Comparison of ENCODE assay signal across 8 mouse cellular contexts in the genomic region with DNA sequence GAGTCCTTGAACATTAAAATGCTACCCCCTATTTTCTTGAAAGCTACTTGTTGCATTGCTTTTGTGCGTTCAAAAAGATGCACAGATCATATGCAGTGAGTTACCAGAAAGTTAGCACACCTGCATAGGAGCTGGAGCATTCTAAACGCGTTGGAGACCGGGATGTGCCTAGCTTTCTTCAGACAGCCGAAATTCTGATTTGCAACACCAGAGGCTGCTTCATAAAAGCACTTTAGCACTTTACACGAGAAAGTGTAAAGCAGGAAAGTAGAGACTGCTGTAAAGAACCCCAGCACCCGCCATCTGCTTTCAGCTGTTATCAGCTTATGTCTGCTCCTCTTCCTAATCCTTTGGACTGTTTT. TPM values are rescaled to one million over a fixed set of nuclear protein-coding genes. Genes with fewer than 3 reads are reported as not detected.
DNase-seq lines count a peak whose midpoint lies in the region; ATAC-seq and TF ChIP-seq lines count a peak whose summit lies in the region.

No protein-coding gene starts in this region.

- peak overlapping the region; percentile 48 for H3K4me3 ChIP-seq in heart, embryonic 15.5 days
- peak overlapping the region; percentile 43 for H3K4me3 ChIP-seq in hindbrain, embryonic 12.5 days
- H3K4me3 ChIP-seq in midbrain, embryonic 10.5 days, result peak overlapping the region; percentile 59

- H3K27ac ChIP-seq in heart, embryonic 15.5 days, result peak overlapping the region; percentile 67
- peak overlapping the region; percentile 73 for H3K27ac ChIP-seq in hindbrain, embryonic 12.5 days
- peak overlapping the region; percentile 91 for H3K27ac ChIP-seq in midbrain, embryonic 10.5 days (replicated peaks)

- H3K9me3 ChIP-seq in heart, embryonic 15.5 days (replicated peaks), result no peaks in the 10 kb centered on the region
- no peaks in the 10 kb centered on the region for H3K9me3 ChIP-seq in hindbrain, embryonic 12.5 days (replicated peaks)
- no peaks in the 10 kb centered on the region for H3K9me3 ChIP-seq in midbrain, embryonic 10.5 days (replicated peaks)

- in situ Hi-C loops in Patski (cut with MboI; ENCODE audit: low pct_unique_long_range_greater_than_20kb), result loop anchor here (25.0 kb wide), 1 partner anchor 609 kb away; no protein-coding TSS in a partner anchor

- ATAC-seq in heart, embryonic 15.5 days (replicated peaks; ENCODE audit: insufficient number of reproducible peaks, insufficient read depth, low FRiP score, low read depth), result no peak
- peak; percentile 13 for ATAC-seq in Patski
- ATAC-seq in hindbrain, embryonic 12.5 days (ENCODE audit: low FRiP score), result peak; percentile 18; the same call in 1 of the 2 replicates

- H3K9ac ChIP-seq in heart, embryonic 15.5 days, result peak overlapping the region; percentile 42
- peak overlapping the region; percentile 50 for H3K9ac ChIP-seq in hindbrain, embryonic 12.5 days

- POLR2A ChIA-PET in Patski (lab: Charles Lee), result no interaction called here

- H3K4me1 ChIP-seq in heart, embryonic 15.5 days (replicated peaks), result no peaks in the 10 kb centered on the region
- 0 out of 2 replicates have a peak, but pooled peaks cover 3% of the 10 kb centered on the region for H3K4me1 ChIP-seq in hindbrain, embryonic 12.5 days
- peaks cover 8% of the 10 kb centered on the region for H3K4me1 ChIP-seq in midbrain, embryonic 10.5 days

- intact Hi-C loops in heart, postnatal 36 days (cut with DNase I), result loop anchor here (2.0 to 10.0 kb wide), 4 partner anchors 483 to 1301 kb away; a partner anchor contains a TSS

- WGBS in heart, embryonic 15.5 days, result 8% methylated on average over 7 of the region's 7 CpGs
- 17% methylated on average over 7 of the region's 7 CpGs for WGBS in hindbrain, embryonic 12.5 days
- WGBS in midbrain, embryonic 10.5 days, result 28% methylated on average over 7 of the region's 7 CpGs

- no peaks in the 10 kb centered on the region for H3K27me3 ChIP-seq in heart, embryonic 15.5 days
- no peaks in the 10 kb centered on the region for H3K27me3 ChIP-seq in Patski
- H3K27me3 ChIP-seq in hindbrain, embryonic 12.5 days, result no peaks in the 10 kb centered on the region
- no peaks in the 10 kb centered on the region for H3K27me3 ChIP-seq in midbrain, embryonic 10.5 days (ENCODE audit: low read depth, poor library complexity, severe bottlenecking)

- peak overlapping the region; percentile 61 for H3K4me2 ChIP-seq in heart, embryonic 15.5 days
- peak overlapping the region; percentile 68 for H3K4me2 ChIP-seq in hindbrain, embryonic 12.5 days (replicated peaks)

- DNase-seq in heart, postnatal 36 days, result no peak
- DNase-seq in Patski (ENCODE audit: low read depth, low spot score), result no peak
- DNase-seq in midbrain, embryonic 10.5 days (ENCODE audit: low spot score), result no peak
- no peak for DNase-seq in left cerebral cortex, adult 8-10 months (ENCODE audit: low spot score in 2 of 2)
- no peak for DNase-seq in spleen, adult 18-20 months
- DNase-seq in cerebellum, postnatal 14 days, result no peak

- H3K36me3 ChIP-seq in heart, embryonic 15.5 days, result peaks cover 17% of the 10 kb centered on the region
- H3K36me3 ChIP-seq in hindbrain, embryonic 12.5 days, result peaks cover 16% of the 10 kb centered on the region
- H3K36me3 ChIP-seq in midbrain, embryonic 10.5 days, result peaks cover 47% of the 10 kb centered on the region

- CTCF ChIA-PET in Patski (lab: Charles Lee), result interaction anchor here (0.9 to 3.5 kb wide), 10 partner anchors 9 to 502 kb away, joined by 3 to 43 read pairs (median 4); no protein-coding TSS in a partner anchor

- TF ChIP-seq CTCF in Patski (IDR thresholded peaks at IDR 0.05), result no peak

RNA-seq across cellular contexts. Expression of a gene that starts 8.9 kb away (rescaled TPM):
- 77.5 and 78.5 TPM in 2 replicates for polyA plus RNA-seq in heart, embryonic 15.5 days (2015; fragmentation: Nextera tagmentation; extraction: Ambion mirVana)
- 10 to 100 TPM; 48.2 to 48.8 TPM for total RNA-seq in heart, postnatal 36 days (2021)
- polyA plus RNA-seq in Patski (2021), result 37.7 TPM
- 45.9 and 46.8 TPM in 2 replicates for polyA plus RNA-seq in hindbrain, embryonic 12.5 days (2016; fragmentation: Nextera tagmentation; extraction: Ambion mirVana)
- 73.9 and 79.9 TPM in 2 replicates for polyA plus RNA-seq in midbrain, embryonic 10.5 days (2016; fragmentation: Nextera tagmentation; extraction: Ambion mirVana)
- 10 to 100 TPM; 24.1 to 27.3 (median 26.1) TPM for total RNA-seq in left cerebral cortex, adult 8-10 months (2022)

RNA-seq across cellular contexts. Expression of a gene that starts 9.0 kb away (rescaled TPM):
- polyA plus RNA-seq in heart, embryonic 15.5 days (2015; fragmentation: Nextera tagmentation; extraction: Ambion mirVana), result 63.9 and 71.8 TPM in 2 replicates
- total RNA-seq in heart, postnatal 36 days (2021), result 10 to 100 TPM; 47.0 to 49.2 TPM
- polyA plus RNA-seq in Patski (2021), result 37.3 TPM
- 45.3 and 46.2 TPM in 2 replicates for polyA plus RNA-seq in hindbrain, embryonic 12.5 days (2016; fragmentation: Nextera tagmentation; extraction: Ambion mirVana)
- 53.2 and 54.4 TPM in 2 replicates for polyA plus RNA-seq in midbrain, embryonic 10.5 days (2016; fragmentation: Nextera tagmentation; extraction: Ambion mirVana)
- total RNA-seq in left cerebral cortex, adult 8-10 months (2022), result 10 to 100 TPM; 29.8 to 33.5 (median 30.8) TPM
